9 mouse cellular contexts compared by ENCODE assay signal in genomic region chr6:84133996-84134721, GRCm38 (mm10).
DNase-seq lines count a peak whose midpoint lies in the region; ATAC-seq and TF ChIP-seq lines count a peak whose summit lies in the region.
"Had no signal": no experiment of that assay in that cellular context is flagged by ENCODE, and none has a peak within 500 bp of the region (broad histone marks: within the 10 kb centered on the region; RNA-seq: fewer than 3 reads in every experiment).

No protein-coding gene starts in this region.

- no peak for TF ChIP-seq CTCF in brain, embryonic 14.5 days (IDR thresholded peaks at IDR 0.05; ENCODE audit: borderline replicate concordance, extremely low read depth, insufficient read depth, insufficient read length)

- H3K9me3 ChIP-seq in hindbrain, embryonic 10.5 days: no peaks in the 10 kb centered on the region
- no peaks in the 10 kb centered on the region for H3K9me3 ChIP-seq in hindbrain, embryonic 13.5 days
- no peaks in the 10 kb centered on the region for H3K9me3 ChIP-seq in embryonic facial prominence, embryonic 12.5 days
- H3K9me3 ChIP-seq in limb, embryonic 12.5 days: no peaks in the 10 kb centered on the region
- H3K9me3 ChIP-seq: neural tube, embryonic 12.5 days had no signal

- no peak for TF ChIP-seq POLR2A in brain, embryonic 14.5 days (IDR thresholded peaks at IDR 0.05; ENCODE audit: borderline replicate concordance, extremely low read depth, insufficient read depth, insufficient read length, poor library complexity, severe bottlenecking)

- ATAC-seq in hindbrain, embryonic 13.5 days (ENCODE audit: low FRiP score): no peak
- peak; percentile 74; the same call in 1 of the 2 replicates for ATAC-seq in embryonic facial prominence, embryonic 12.5 days (ENCODE audit: insufficient number of reproducible peaks, insufficient read depth, low FRiP score, low TSS enrichment)
- ATAC-seq in limb, embryonic 12.5 days (ENCODE audit: insufficient number of reproducible peaks, insufficient read depth, low FRiP score, low TSS enrichment, low read depth): no peak
- ATAC-seq: activated CD4-positive, CD25-positive, alpha-beta regulatory T cell, adult 4 months had no signal

- peak overlapping the region; percentile 86 for H3K27ac ChIP-seq in hindbrain, embryonic 10.5 days
- H3K27ac ChIP-seq in hindbrain, embryonic 13.5 days: no peak overlapping the region
- peak overlapping the region; percentile 87 for H3K27ac ChIP-seq in embryonic facial prominence, embryonic 12.5 days
- peak overlapping the region; percentile 93 for H3K27ac ChIP-seq in limb, embryonic 12.5 days
- H3K27ac ChIP-seq: neural tube, embryonic 12.5 days had no signal

- peaks cover 25% of the 10 kb centered on the region for H3K4me1 ChIP-seq in hindbrain, embryonic 10.5 days (replicated peaks)
- peaks cover 7% of the 10 kb centered on the region for H3K4me1 ChIP-seq in hindbrain, embryonic 13.5 days (replicated peaks)
- H3K4me1 ChIP-seq in embryonic facial prominence, embryonic 12.5 days: peaks cover 18% of the 10 kb centered on the region
- peaks cover 58% of the 10 kb centered on the region for H3K4me1 ChIP-seq in limb, embryonic 12.5 days (replicated peaks)

- no peaks in the 10 kb centered on the region for H3K27me3 ChIP-seq in hindbrain, embryonic 10.5 days (ENCODE audit: insufficient read depth, poor library complexity, severe bottlenecking)
- H3K27me3 ChIP-seq in hindbrain, embryonic 13.5 days: peaks cover 3% of the 10 kb centered on the region; the same call in 1 of the 2 replicates
- H3K27me3 ChIP-seq in embryonic facial prominence, embryonic 12.5 days: no peaks in the 10 kb centered on the region
- H3K27me3 ChIP-seq in limb, embryonic 12.5 days: no peaks in the 10 kb centered on the region
- H3K27me3 ChIP-seq: neural tube, embryonic 12.5 days had no signal

- H3K36me3 ChIP-seq in hindbrain, embryonic 10.5 days: no peaks in the 10 kb centered on the region
- no peaks in the 10 kb centered on the region for H3K36me3 ChIP-seq in hindbrain, embryonic 13.5 days
- no peaks in the 10 kb centered on the region for H3K36me3 ChIP-seq in embryonic facial prominence, embryonic 12.5 days
- H3K36me3 ChIP-seq in limb, embryonic 12.5 days: no peaks in the 10 kb centered on the region
- H3K36me3 ChIP-seq: neural tube, embryonic 12.5 days had no signal

- 71% methylated on average over 5 of the region's 7 CpGs for WGBS in hindbrain, embryonic 10.5 days
- WGBS in hindbrain, embryonic 13.5 days: 70% methylated on average over 5 of the region's 7 CpGs
- WGBS in embryonic facial prominence, embryonic 12.5 days: 72% methylated on average over 5 of the region's 7 CpGs
- 72% methylated on average over 5 of the region's 7 CpGs for WGBS in limb, embryonic 12.5 days

- no peak overlapping the region for H3K4me2 ChIP-seq in hindbrain, embryonic 13.5 days
- H3K4me2 ChIP-seq in embryonic facial prominence, embryonic 12.5 days (replicated peaks): no peak overlapping the region
- H3K4me2 ChIP-seq in limb, embryonic 12.5 days: 0 out of 2 replicates have a peak overlapping the region, but pooled peaks have one; percentile 32

- H3K9ac ChIP-seq in hindbrain, embryonic 13.5 days: no peak overlapping the region
- no peak overlapping the region for H3K9ac ChIP-seq in embryonic facial prominence, embryonic 12.5 days
- no peak overlapping the region for H3K9ac ChIP-seq in limb, embryonic 12.5 days (replicated peaks)
- H3K9ac ChIP-seq: neural tube, embryonic 12.5 days had no signal

- H3K4me3 ChIP-seq in hindbrain, embryonic 10.5 days: no peak overlapping the region
- no peak overlapping the region for H3K4me3 ChIP-seq in hindbrain, embryonic 13.5 days
- H3K4me3 ChIP-seq in embryonic facial prominence, embryonic 12.5 days: no peak overlapping the region
- H3K4me3 ChIP-seq in limb, embryonic 12.5 days (replicated peaks): no peak overlapping the region
- H3K4me3 ChIP-seq: neural tube, embryonic 12.5 days had no signal

- no peak for DNase-seq in hindbrain, embryonic 10.5 days (ENCODE audit: low spot score)
- DNase-seq in brain, embryonic 14.5 days (ENCODE audit: low read depth): peak; percentile 11
- DNase-seq in natural killer cell, adult 2 months (ENCODE audit: low spot score in 2 of 2): no peak
- no peak for DNase-seq in adrenal gland, postnatal 10 days
